Mouse (Mus musculus): ENCODE data around the gene Adamts17.

DNA sequence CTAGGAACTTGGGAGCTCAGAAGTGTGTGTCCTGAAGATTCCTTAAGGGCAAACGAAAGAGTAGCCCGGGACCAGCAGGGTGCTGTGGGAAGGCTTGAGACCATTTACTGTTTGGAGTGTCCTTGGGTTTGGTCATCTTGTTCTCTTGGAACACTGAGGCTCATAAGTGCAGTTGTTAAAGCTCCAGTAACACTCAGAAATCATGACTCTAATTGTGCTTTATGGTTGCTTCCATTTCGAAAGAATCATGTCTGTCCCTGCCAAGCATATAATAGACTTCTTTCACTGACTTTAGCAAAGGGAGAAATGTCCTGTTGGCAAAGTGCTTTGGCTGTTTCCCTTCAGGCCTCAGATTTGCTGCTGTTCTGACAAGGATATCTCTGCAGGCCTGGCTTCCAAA is 210.9 kb downstream of the Adamts17 start:
- no peak for TF ChIP-seq TCF12 (IDR thresholded peaks at IDR 0.05; ENCODE audit: low read depth, low read length)
- TF ChIP-seq CTCF (IDR thresholded peaks at IDR 0.05 in 2 of 3, conservative IDR thresholded peaks at IDR 0.05 in 1 of 3; ENCODE audit: control insufficient read depth in 1 of 3, insufficient read depth in 1 of 3, low read depth in 2 of 3, low read length in 3 of 3, poor library complexity in 1 of 3, severe bottlenecking in 1 of 3): no peak
- TF ChIP-seq TAL1 (IDR thresholded peaks at IDR 0.05; ENCODE audit: low read length): no peak
- TF ChIP-seq POLR2A (IDR thresholded peaks at IDR 0.05; ENCODE audit: control insufficient read depth in 1 of 2, insufficient read depth in 1 of 2, low read depth in 1 of 2, low read length in 2 of 2, poor library complexity in 1 of 2): no peak
- TF ChIP-seq MEF2A (IDR thresholded peaks at IDR 0.05; ENCODE audit: extremely low read depth, insufficient replicate concordance, low read depth, low read length, poor library complexity, severe bottlenecking): no peak
- TF ChIP-seq KAT2A (conservative IDR thresholded peaks at IDR 0.05; ENCODE audit: low read depth, low read length): no peak
- no peak for TF ChIP-seq ETS1 (IDR thresholded peaks at IDR 0.05; ENCODE audit: low read depth, low read length)
- no peak for TF ChIP-seq POLR2AphosphoS2 (IDR thresholded peaks at IDR 0.05; ENCODE audit: low read length)
- TF ChIP-seq MAFK (IDR thresholded peaks at IDR 0.05; ENCODE audit: borderline replicate concordance, low read depth, low read length): no peak
- TF ChIP-seq ZC3H11A (IDR thresholded peaks at IDR 0.05; ENCODE audit: low read depth, low read length): no peak

All from MEL (cell line).